Mouse (Mus musculus) retina, adult 2 months (tissue): Measurements from ENCODE around the gene Sh3bgrl3.
"Not testable (repeated sequence)": the region's sequence is repeated elsewhere in the genome, so short reads cannot be mapped to it uniquely, and the experiment has no call there.

ENCODE experiments used
- DNase-seq: peaks from one replicate; pipeline ENCODE4 v3.0.0-alpha.2; 2012; ENCODE audit warnings: low read depth, low spot score

Gene Sh3bgrl3

GRCm38 (mm10) chr4:134128221-134128982, at the start of gene Sh3bgrl3:
Sh3bgrl3 (minus strand) TSS chr4:134128789.
- DNase-seq, result no peak

- DNase-seq, result no peak
Measured at GRCm38 (mm10) chr4:134172391-134172790, 43.8 kb upstream of the Sh3bgrl3 start.

DNA sequence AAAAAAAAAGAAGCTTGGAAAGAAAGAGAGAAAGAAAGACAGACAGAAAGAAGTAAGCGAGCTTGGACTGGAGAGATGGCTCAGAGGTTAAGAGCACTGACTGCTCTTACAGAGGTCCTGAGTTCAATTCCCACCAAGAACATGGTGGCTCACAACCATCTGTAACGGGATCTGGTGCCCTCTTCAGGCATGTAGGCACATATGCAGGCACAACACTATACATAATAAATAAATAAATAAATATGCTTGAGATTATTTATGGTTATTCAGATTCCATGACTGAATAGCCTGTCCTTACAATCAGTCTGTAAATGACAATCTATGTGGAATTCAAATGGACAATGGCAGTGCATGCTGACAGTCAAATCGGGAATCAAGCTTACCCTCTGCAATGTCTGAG, 38.3 kb upstream of the Sh3bgrl3 start:
- no peak for DNase-seq

GRCm38 (mm10) chr4:134165548-134166465, 37.2 kb upstream of the Sh3bgrl3 start:
- DNase-seq, result no peak

DNA sequence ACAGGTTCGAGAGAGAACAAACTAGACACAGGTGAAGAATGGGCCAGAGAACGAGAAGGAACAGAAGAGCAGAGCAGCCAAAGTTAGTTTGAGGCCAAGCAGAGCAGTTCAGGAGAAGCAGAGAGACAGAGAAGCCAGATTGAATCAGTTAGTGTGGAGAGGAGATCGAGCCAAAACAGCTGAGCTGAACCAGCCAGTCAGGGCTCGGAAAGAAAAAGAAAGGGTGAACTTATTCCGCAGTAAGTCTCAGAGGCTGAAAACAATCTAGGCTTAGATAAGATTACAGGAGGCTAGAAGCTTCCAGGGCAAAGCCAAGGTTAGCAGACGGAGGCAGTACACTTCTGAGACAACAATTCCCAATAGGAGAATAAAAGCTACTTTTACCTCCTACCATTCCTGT, 36.4 kb upstream of the Sh3bgrl3 start:
- no peak for DNase-seq

DNA sequence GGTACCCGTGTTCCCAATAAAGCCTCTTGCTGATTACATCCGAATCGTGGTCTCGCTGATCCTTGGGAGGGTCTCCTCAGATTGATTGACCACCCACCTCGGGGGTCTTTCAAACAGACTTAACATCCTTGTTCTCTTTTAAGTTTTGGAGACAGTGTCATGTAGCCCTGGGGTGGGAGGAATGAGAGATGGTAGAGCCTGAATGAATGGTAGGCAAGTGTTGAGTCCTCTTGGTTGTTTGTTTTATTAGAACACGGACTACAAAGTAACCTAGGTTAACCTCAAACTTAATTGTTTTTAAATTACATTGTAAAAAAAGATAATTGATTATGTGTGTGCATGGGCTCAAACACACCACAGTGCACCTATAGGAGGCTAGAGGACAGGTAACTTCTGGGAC, 36.0 kb upstream of the Sh3bgrl3 start:
- DNase-seq, result no peak

DNA sequence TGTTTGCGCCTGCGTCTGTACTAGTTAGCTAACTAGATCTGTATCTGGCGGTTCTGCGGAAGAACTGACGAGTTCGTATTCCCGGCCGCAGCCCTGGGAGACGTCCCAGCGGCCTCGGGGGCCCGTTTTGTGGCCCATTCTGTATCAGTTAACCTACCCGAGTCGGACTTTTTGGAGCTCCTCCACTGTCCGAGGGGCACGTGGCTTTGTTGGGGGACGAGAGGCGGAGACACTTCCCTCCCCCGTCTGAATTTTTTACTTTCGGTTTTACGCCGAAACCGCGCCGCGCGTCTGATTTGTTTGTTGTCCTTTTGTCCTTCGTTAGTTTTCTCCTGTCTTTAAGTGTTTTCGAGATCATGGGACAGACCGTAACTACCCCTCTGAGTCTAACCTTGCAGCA, 31.5 kb upstream of the Sh3bgrl3 start:
- DNase-seq, result not testable (repeated sequence)

DNA sequence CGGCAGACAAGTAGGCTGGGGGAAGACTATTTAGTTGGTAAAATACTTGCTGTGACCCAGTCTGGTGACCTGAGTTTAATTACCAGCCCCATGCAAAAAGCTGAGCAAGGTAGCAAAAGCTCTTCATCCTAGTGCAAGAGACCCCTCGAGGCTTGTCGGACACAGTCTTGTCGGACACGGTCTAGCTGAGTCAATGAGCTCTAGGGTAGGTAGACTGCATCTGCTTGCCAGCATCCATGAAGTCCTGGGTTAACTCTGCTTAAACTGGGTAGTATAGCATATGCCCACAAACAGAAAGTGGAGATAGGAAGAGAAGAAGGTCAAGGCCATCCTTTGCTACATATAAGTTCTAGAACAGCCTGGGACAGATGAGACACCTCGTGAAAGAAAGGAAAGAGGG, 30.2 kb upstream of the Sh3bgrl3 start:
- no peak for DNase-seq

DNA sequence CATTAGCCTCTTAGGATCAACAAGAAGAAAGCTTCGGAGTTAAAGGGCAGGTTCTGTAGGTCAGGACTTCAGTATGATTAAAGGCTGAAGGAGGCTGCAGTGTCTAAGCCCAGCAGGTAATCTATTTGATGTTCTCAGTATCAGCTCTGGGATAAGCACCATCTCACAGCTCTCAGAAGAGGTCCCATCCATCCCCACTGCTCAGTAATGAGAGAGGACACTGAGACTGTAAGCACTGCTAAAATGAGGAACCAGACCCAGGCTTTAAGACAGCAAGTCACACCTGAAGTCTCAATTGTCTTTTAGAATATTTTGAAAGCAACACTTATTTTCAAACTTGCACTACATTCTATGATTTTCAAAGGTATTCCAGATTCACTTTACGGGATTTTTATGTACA, 29.0 kb upstream of the Sh3bgrl3 start:
- no peak for DNase-seq

GRCm38 (mm10) chr4:134156744-134157143, 28.2 kb upstream of the Sh3bgrl3 start:
- no peak for DNase-seq

DNA sequence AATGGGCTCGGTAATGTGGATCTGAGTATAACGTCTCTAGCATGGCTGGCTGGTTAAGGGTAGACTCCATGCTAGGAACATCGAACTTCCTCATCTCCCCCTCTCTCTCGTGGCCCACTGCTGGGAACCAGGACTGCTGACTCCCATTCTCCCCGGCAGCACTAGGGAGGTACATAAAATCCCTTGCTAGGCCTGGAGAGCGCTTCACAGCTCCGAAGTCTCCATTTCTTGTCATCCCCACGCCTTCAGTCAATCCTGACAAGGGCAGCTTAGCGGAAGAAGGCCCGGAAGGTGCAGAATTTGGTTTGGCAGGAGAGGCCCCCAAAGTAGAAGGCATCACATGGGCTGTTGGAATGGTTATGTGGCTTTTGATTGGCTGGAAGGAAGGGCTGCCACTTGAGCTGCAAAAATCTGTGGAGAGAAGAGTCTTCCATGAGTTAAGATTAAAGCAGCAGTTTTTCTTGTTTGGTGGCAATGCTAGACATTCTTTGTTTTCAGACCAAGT, 27.4 kb upstream of the Sh3bgrl3 start:
- DNase-seq, result no peak

DNA sequence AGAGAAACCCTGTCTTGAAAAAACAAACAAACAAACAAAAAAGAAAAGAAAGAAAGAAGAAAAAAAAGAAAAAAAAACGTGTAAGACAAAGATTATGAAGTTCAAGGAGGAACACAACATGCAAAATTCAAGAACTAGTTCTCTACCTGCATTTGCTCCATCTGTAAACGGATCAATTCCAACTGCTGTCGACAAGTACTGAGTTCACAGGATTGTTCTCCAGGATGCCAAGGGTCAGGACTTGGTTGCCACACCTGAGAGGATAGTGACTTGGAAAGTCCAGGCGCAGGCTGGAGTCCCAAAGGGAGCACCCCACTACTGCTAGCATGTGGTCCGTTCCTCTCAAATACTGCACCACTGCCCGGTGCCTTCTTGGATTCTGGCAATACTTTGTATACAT, 26.9 kb upstream of the Sh3bgrl3 start:
- DNase-seq, result no peak

- no peak for DNase-seq
Measured at GRCm38 (mm10) chr4:134154354-134154753, 25.8 kb upstream of the Sh3bgrl3 start.

DNA sequence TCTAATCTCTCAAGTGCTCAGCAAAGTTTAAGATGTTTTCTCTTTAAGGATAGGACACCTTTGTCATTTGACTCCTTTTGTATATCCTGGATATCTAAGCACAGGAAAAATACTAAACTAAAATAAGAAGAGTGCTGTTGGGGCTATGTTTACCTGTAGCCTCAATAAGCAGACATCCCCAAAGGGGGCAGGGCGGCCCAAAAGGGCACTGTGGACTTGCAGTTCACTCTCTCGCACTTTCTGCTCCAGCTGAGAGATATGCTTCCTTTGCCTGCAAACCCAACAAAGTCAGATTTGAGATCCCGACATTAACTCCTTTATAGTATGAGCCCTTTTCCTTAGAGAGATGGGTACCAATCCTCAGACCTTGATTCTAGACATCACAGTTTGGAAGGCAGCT, 25.1 kb upstream of the Sh3bgrl3 start:
- DNase-seq, result no peak

- DNase-seq, result no peak
Measured at GRCm38 (mm10) chr4:134152112-134152511, 23.5 kb upstream of the Sh3bgrl3 start.

- no peak for DNase-seq
Measured at GRCm38 (mm10) chr4:134149389-134149788, 20.8 kb upstream of the Sh3bgrl3 start.

GRCm38 (mm10) chr4:134144297-134144696, 15.7 kb upstream of the Sh3bgrl3 start:
- not testable (repeated sequence) for DNase-seq

- no peak for DNase-seq
Measured at GRCm38 (mm10) chr4:134138857-134139256, 10.3 kb upstream of the Sh3bgrl3 start.

DNA sequence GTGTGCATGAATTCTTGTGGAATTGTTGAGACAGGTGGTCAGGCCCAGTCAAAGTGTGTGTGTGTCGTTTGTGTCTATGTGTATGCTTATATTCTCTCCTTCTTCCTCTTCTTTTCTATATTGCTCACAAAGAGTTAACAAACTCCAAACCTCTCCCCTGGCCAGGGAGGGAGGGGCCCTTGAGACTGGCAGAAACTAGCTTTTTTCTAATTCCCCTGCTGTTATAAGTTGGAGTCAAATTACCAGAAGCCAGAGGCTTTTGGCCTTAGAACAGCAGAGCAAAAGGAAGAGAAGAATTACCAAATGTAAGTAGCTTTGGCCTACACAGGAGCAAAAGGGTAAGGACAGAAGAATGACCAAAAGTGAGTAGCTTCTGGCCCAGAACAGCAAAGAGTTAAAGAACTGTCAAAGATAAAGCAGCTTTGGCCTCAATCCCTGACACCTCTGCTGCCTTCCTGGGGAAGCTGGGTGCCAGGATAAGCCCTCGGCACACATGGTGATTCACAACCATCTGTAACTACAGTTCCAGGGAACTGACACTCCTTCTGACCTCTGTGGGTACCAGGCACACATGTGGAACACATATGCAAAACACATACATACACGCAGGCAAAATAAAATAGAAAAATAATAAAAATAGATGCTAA, 7.8 kb upstream of the Sh3bgrl3 start:
- DNase-seq, result no peak

GRCm38 (mm10) chr4:134132519-134133095, 4.0 kb upstream of the Sh3bgrl3 start:
- no peak for DNase-seq

DNA sequence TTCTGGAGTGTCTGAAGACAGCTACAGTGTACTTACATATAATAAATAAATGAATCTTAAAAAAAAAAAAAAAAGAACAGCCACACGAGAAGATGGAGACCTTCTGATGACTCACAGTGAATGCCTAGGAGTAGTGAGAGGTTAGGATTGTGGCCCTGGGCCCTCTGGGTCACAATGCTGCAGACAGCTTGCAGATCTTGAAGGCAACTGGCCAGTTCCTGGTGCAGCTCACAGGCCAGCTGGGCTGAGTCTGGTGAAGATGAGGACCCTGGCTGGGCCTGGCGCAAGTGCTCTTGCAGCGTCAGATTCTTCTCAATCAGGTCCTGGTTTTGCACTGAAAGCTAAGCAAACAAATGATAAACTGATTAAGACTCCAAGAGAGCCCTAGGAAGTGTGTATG, 3.5 kb upstream of the Sh3bgrl3 start:
- no peak for DNase-seq

DNA sequence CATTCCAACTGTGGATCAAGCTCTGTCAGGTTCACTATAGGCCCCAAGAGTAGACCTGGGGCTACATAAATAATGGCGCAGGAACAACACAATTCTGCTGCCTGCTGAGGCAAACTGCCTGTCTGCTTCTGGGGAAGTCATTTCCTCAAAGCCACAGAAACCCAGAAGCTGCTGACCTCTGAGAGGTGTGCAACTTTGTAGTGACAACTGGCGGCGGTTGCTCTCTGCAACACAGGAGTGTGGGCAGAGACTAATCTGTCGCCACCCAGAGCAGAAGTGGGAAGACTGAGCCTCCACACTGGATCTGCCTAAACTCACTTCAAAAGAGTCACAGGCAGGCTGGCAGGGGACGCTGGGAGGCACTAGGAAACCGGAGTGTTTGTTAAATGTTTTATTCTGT, 893 bp upstream of the Sh3bgrl3 start:
- no peak for DNase-seq
